Mouse (Mus musculus): ENCODE measurements around the gene Bicc1.

DNA sequence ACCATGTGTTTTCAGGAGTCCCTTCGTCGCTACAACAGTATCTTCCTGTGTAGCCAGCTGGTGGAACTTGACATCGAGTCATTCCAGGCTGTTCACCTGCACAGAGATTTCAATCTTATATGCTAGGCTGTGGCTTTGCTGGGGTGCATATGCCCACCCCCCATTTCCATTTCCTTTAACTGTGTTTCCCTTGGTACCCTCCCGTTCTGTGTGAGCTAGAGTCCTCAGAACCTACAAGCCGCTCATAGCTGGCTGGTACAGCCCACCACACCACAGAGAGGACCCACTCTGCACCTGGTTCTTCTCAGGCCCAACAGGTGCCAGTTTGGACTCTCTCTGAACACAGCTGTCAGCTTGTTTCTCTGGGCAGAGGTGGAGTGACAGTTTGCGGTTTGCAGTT is 244.4 kb downstream of the Bicc1 start:
- no peak for TF ChIP-seq CTCF (conservative IDR thresholded peaks at IDR 0.05; ENCODE audit: low read length)
- no peak for TF ChIP-seq POU5F1 (IDR thresholded peaks at IDR 0.05; ENCODE audit: borderline replicate concordance, low read length)
- no peak for TF ChIP-seq NANOG (IDR thresholded peaks at IDR 0.05; ENCODE audit: borderline replicate concordance, low read length)

Measured in E14TG2a.4 (cell line).